Mouse (Mus musculus): Measurements from ENCODE around the gene Enpep. TPM values are rescaled to one million over a fixed set of nuclear protein-coding genes. Genes with fewer than 3 reads are reported as not detected.

The Enpep gene
- total RNA-seq, 2 experiments from 2014 or later = 1.7 to 3.2 TPM

GRCm38 (mm10) chr3:129268886-129269683 is 63.4 kb downstream of the Enpep start:
- no peak for DNase-seq
- H3K4me3 ChIP-seq = no peak overlapping the region
- H3K27ac ChIP-seq = no peak overlapping the region
- TF ChIP-seq CTCF (IDR thresholded peaks at IDR 0.05) = no peak
- intact Hi-C loops (cut with DNase I) = no loop called here

GRCm38 (mm10) chr3:129258497-129258896 is 74.0 kb downstream of the Enpep start:
- DNase-seq = no peak
- H3K27ac ChIP-seq = no peak overlapping the region
- H3K4me3 ChIP-seq = no peak overlapping the region
- intact Hi-C loops (cut with DNase I) = no loop called here
- no peak for TF ChIP-seq CTCF (IDR thresholded peaks at IDR 0.05)

- TF ChIP-seq CTCF (IDR thresholded peaks at IDR 0.05) = peak; percentile 59
- intact Hi-C loops (cut with DNase I) = no loop called here
- Histone ChIP-seq H3K4me3 (no peak overlapping the region), H3K27ac (no peak overlapping the region)
- DNase-seq = no peak
These were observed 75.8 kb downstream of the Enpep start for GRCm38 (mm10) chr3:129256766-129257165.

GRCm38 (mm10) chr3:129256283-129256682 is 76.2 kb downstream of the Enpep start:
- H3K27ac ChIP-seq = no peak overlapping the region
- DNase-seq = no peak
- intact Hi-C loops (cut with DNase I) = no loop called here
- TF ChIP-seq CTCF (IDR thresholded peaks at IDR 0.05) = no peak
- H3K4me3 ChIP-seq = no peak overlapping the region

- H3K4me3 ChIP-seq = peak overlapping the region; percentile 32
- intact Hi-C loops (cut with DNase I) = no loop called here
- DNase-seq = no peak
These were observed 78.3 kb downstream of the Enpep start for GRCm38 (mm10) chr3:129254246-129254645.

GRCm38 (mm10) chr3:129250997-129251396 is 81.5 kb downstream of the Enpep start:
- Histone ChIP-seq H3K4me3 (no peak overlapping the region), H3K27ac (no peak overlapping the region)
- TF ChIP-seq CTCF (IDR thresholded peaks at IDR 0.05) = no peak
- intact Hi-C loops (cut with DNase I) = no loop called here
- no peak for DNase-seq

More at GRCm38 (mm10) chr3:129254246-129254645, 78.3 kb downstream of the Enpep start:
- H3K27ac ChIP-seq = no peak overlapping the region
- TF ChIP-seq CTCF (IDR thresholded peaks at IDR 0.05) = no peak

- Histone ChIP-seq H3K27ac (no peak overlapping the region), H3K4me3 (no peak overlapping the region)
- TF ChIP-seq CTCF (IDR thresholded peaks at IDR 0.05) = no peak
- DNase-seq = no peak
- intact Hi-C loops (cut with DNase I) = no loop called here
These were observed 93.8 kb downstream of the Enpep start for GRCm38 (mm10) chr3:129238664-129239258.

- no peak for TF ChIP-seq CTCF (IDR thresholded peaks at IDR 0.05)
- H3K4me3 ChIP-seq = no peak overlapping the region
- no peak for DNase-seq
- intact Hi-C loops (cut with DNase I) = no loop called here
- H3K27ac ChIP-seq = no peak overlapping the region
These were observed 94.5 kb downstream of the Enpep start for GRCm38 (mm10) chr3:129238010-129238409.

GRCm38 (mm10) chr3:129227331-129227730 is 105.2 kb downstream of the Enpep start:
- Histone ChIP-seq H3K27ac (no peak overlapping the region), H3K4me3 (no peak overlapping the region)
- intact Hi-C loops (cut with DNase I) = no loop called here
- DNase-seq = no peak
- no peak for TF ChIP-seq CTCF (IDR thresholded peaks at IDR 0.05)

- DNase-seq = no peak
- no peak for TF ChIP-seq CTCF (IDR thresholded peaks at IDR 0.05)
- H3K27ac ChIP-seq = no peak overlapping the region
- no peak overlapping the region for H3K4me3 ChIP-seq
- intact Hi-C loops (cut with DNase I) = no loop called here
These were observed 105.8 kb downstream of the Enpep start for GRCm38 (mm10) chr3:129226681-129227080.

GRCm38 (mm10) chr3:129225577-129226289 is 106.8 kb downstream of the Enpep start:
- no peak for DNase-seq
- intact Hi-C loops (cut with DNase I) = no loop called here
- H3K4me3 ChIP-seq = no peak overlapping the region
- no peak overlapping the region for H3K27ac ChIP-seq
- TF ChIP-seq CTCF (IDR thresholded peaks at IDR 0.05) = no peak

- no peak for TF ChIP-seq CTCF (IDR thresholded peaks at IDR 0.05)
- intact Hi-C loops (cut with DNase I) = no loop called here
- Histone ChIP-seq H3K27ac (no peak overlapping the region), H3K4me3 (peak overlapping the region; percentile 69)
- peak; percentile 29 for DNase-seq
These were observed 107.5 kb downstream of the Enpep start for GRCm38 (mm10) chr3:129224806-129225576.

All from gastrocnemius, adult 2 months (tissue).